Mouse (Mus musculus) bone marrow macrophage, adult 2 months (primary cell): ENCODE measurements around the gene Galntl5. TPM values are rescaled to one million over a fixed set of nuclear protein-coding genes. Genes with fewer than 3 reads are reported as not detected.

Experiments used
- H3K27ac ChIP-seq: 2 replicates; pipeline ENCODE4 v1.5.1; 2012; ENCODE audit warnings: low read depth, low read length; ENCODE audit not compliant: insufficient read depth
- H3K4me1 ChIP-seq: 2 replicates; pipeline ENCODE4 v1.6.1; 2012; ENCODE audit warnings: low read length; ENCODE audit not compliant: control insufficient read depth, insufficient read depth
- H3K4me3 ChIP-seq: 2 replicates; pipeline ENCODE4 v1.5.1; 2012; ENCODE audit warnings: mild to moderate bottlenecking, low read length, moderate library complexity; ENCODE audit not compliant: insufficient read depth
- CTCF ChIP-seq: IDR thresholded peaks from 2 replicates; pipeline ENCODE4 v1.5.1; 2012; ENCODE audit warnings: low read depth, mild to moderate bottlenecking, low read length, moderate library complexity
- POLR2A ChIP-seq: IDR thresholded peaks from 2 replicates; pipeline ENCODE4 v1.6.1; 2012; ENCODE audit warnings: mild to moderate bottlenecking, low read depth, low read length, borderline replicate concordance
- polyA plus RNA-seq: library from polyadenylated mRNA; stranded (reverse); fragments of >200 nt; gene quantifications from 2 replicates; pipeline ENCODE4 v1.2.4, GENCODE M21; 2012; ENCODE audit not compliant: missing spikeins, insufficient read depth, insufficient read length

The Galntl5 gene
- polyA plus RNA-seq, 1 experiment = not detected

GRCm38 (mm10) chr5:25246473-25246865 lies 65.2 kb downstream of the Galntl5 start:
- no peak for TF ChIP-seq POLR2A
- TF ChIP-seq CTCF = no peak
- no peak overlapping the region for H3K4me3 ChIP-seq
- H3K4me1 ChIP-seq = peaks cover 21% of the 10 kb centered on the region
- no peak overlapping the region for H3K27ac ChIP-seq

- no peak overlapping the region for H3K27ac ChIP-seq
- H3K4me1 ChIP-seq = peaks cover 19% of the 10 kb centered on the region
- H3K4me3 ChIP-seq = no peak overlapping the region
- TF ChIP-seq CTCF (no peak), POLR2A (no peak)
Observed at GRCm38 (mm10) chr5:25247036-25247435, 65.8 kb downstream of the Galntl5 start.

- no peak overlapping the region for H3K27ac ChIP-seq
- no peak overlapping the region for H3K4me3 ChIP-seq
- peaks cover 8% of the 10 kb centered on the region; the same call in 1 of the 2 replicates for H3K4me1 ChIP-seq
- TF ChIP-seq CTCF (no peak), POLR2A (no peak)
Observed at GRCm38 (mm10) chr5:25252423-25252822, 71.2 kb downstream of the Galntl5 start.

GRCm38 (mm10) chr5:25252825-25253544 lies 71.7 kb downstream of the Galntl5 start:
- no peak overlapping the region for H3K4me3 ChIP-seq
- no peak overlapping the region for H3K27ac ChIP-seq
- H3K4me1 ChIP-seq = peaks cover 6% of the 10 kb centered on the region; the same call in 1 of the 2 replicates

GRCm38 (mm10) chr5:25254491-25254890 lies 73.2 kb downstream of the Galntl5 start:
- no peak overlapping the region for H3K27ac ChIP-seq
- H3K4me3 ChIP-seq = no peak overlapping the region
- TF ChIP-seq CTCF = no peak
- TF ChIP-seq POLR2A = no peak
- H3K4me1 ChIP-seq = peaks cover 6% of the 10 kb centered on the region; the same call in 1 of the 2 replicates

More at GRCm38 (mm10) chr5:25252825-25253544, 71.7 kb downstream of the Galntl5 start:
- no peak for TF ChIP-seq CTCF
- no peak for TF ChIP-seq POLR2A

- H3K4me3 ChIP-seq = no peak overlapping the region
- H3K4me1 ChIP-seq = peaks cover 6% of the 10 kb centered on the region; the same call in 1 of the 2 replicates
- TF ChIP-seq CTCF (no peak), POLR2A (no peak)
- no peak overlapping the region for H3K27ac ChIP-seq
Observed at GRCm38 (mm10) chr5:25256686-25257085, 75.4 kb downstream of the Galntl5 start.

GRCm38 (mm10) chr5:25261452-25261851 lies 80.2 kb downstream of the Galntl5 start:
- Histone ChIP-seq H3K4me3 (no peak overlapping the region), H3K27ac (no peak overlapping the region), H3K4me1 (no peaks in the 10 kb centered on the region)
- no peak for TF ChIP-seq POLR2A
- TF ChIP-seq CTCF = no peak

DNA sequence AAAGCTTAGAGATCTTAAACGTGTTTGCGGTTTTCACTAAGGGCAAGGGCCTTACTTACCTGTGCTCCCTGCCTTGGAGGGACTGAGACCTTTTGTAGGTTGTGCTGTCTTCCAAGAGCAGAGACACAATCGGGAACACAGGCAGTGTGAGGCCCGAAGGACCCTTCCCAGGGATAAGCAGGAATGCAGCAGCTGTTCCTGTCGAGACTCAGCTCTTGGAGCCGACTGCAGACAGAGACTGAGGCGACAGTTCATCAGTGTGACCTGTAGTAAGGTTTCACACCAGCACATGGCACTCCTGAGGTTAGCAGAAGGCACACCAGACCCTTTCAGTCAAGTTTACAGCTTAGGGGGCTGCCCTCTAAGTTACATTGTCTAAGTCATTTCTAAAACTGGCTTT lies 81.0 kb downstream of the Galntl5 start:
- no peak for TF ChIP-seq POLR2A
- no peak for TF ChIP-seq CTCF
- no peak overlapping the region for H3K4me3 ChIP-seq
- H3K4me1 ChIP-seq = peaks cover under 1% of the 10 kb centered on the region
- no peak overlapping the region for H3K27ac ChIP-seq

GRCm38 (mm10) chr5:25268258-25268888 lies 87.1 kb downstream of the Galntl5 start:
- H3K4me3 ChIP-seq = no peak overlapping the region
- H3K4me1 ChIP-seq = peaks cover 5% of the 10 kb centered on the region
- no peak overlapping the region for H3K27ac ChIP-seq
- TF ChIP-seq CTCF (no peak), POLR2A (no peak)

Other genes starting within 250 kb of the Galntl5 start
- 27.2 and 27.7 TPM in 2 replicates for gene Prkag2, start 80.8 kb upstream of the Galntl5 start, polyA plus RNA-seq
- 29.3 and 38.6 TPM in 2 replicates for gene Galnt11, start 40.4 kb downstream of the Galntl5 start, polyA plus RNA-seq
- gene E130116L18Rik, start 41.7 kb downstream of the Galntl5 start, polyA plus RNA-seq = not detected in 2 replicates